Mouse (Mus musculus): Measurements from ENCODE around the gene Rpl36. TPM values are rescaled to one million over a fixed set of nuclear protein-coding genes. Genes with fewer than 3 reads are reported as not detected.
A peak's percentile ranks its signal among the peaks of the same experiment; 100 is the strongest.

The Rpl36 gene
- polyA plus RNA-seq, 1 experiment from 2014 or later, result 1,414 TPM

GRCm38 (mm10) chr17:56603186-56604069 lies 9.8 kb upstream of the Rpl36 start:
- WGBS (ENCODE audit: insufficient replicate concordance), result 95% methylated on average over 28 of the region's 28 CpGs
- Histone ChIP-seq H3K4me1 (ENCODE audit: control insufficient read depth, insufficient read depth, low read length) (peaks cover 6% of the 10 kb centered on the region), H3K36me3 (ENCODE audit: control insufficient read depth, insufficient read depth, low read length) (peaks cover 73% of the 10 kb centered on the region), H3K9ac (ENCODE audit: low read depth, low read length) (no peak overlapping the region), H3K9me3 (replicated peaks; ENCODE audit: control insufficient read depth, low read length) (no peaks in the 10 kb centered on the region), H3K4me2 (no peak overlapping the region), H3K27ac (ENCODE audit: low read depth, low read length) (no peak overlapping the region), H3K4me3 (ENCODE audit: low read depth, low read length) (no peak overlapping the region), H3K27me3 (ENCODE audit: control insufficient read depth, insufficient read depth, low read length) (no peaks in the 10 kb centered on the region)
- no peak for ATAC-seq (replicated peaks; ENCODE audit: insufficient number of reproducible peaks, low FRiP score, low TSS enrichment)

DNA sequence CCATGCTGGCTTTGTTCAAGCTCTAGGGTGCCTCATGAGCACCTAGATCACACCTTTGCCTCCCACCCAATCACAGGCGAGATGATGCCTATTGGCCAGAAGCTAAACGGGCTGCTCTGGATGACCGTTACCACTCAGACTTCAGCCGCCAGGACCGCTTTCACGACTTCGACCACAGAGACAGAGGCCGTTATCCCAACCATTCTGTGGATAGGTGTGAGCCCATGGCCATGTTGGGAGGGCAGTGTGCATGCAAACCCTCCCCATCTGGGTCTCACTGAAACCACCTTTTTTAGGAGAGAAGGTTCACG lies 9.2 kb upstream of the Rpl36 start:
- H3K4me3 ChIP-seq (ENCODE audit: low read depth, low read length), result no peak overlapping the region
- peaks cover 73% of the 10 kb centered on the region for H3K36me3 ChIP-seq (ENCODE audit: control insufficient read depth, insufficient read depth, low read length)
- no peak for ATAC-seq (replicated peaks; ENCODE audit: insufficient number of reproducible peaks, low FRiP score, low TSS enrichment)
- no peak overlapping the region for H3K4me2 ChIP-seq
- H3K4me1 ChIP-seq (ENCODE audit: control insufficient read depth, insufficient read depth, low read length), result peaks cover 10% of the 10 kb centered on the region
- H3K27ac ChIP-seq (ENCODE audit: low read depth, low read length), result no peak overlapping the region
- 86% methylated on average over 9 of the region's 9 CpGs for WGBS (ENCODE audit: insufficient replicate concordance)
- H3K9ac ChIP-seq (ENCODE audit: low read depth, low read length), result no peak overlapping the region
- H3K9me3 ChIP-seq (replicated peaks; ENCODE audit: control insufficient read depth, low read length), result no peaks in the 10 kb centered on the region
- H3K27me3 ChIP-seq (ENCODE audit: control insufficient read depth, insufficient read depth, low read length), result no peaks in the 10 kb centered on the region

DNA sequence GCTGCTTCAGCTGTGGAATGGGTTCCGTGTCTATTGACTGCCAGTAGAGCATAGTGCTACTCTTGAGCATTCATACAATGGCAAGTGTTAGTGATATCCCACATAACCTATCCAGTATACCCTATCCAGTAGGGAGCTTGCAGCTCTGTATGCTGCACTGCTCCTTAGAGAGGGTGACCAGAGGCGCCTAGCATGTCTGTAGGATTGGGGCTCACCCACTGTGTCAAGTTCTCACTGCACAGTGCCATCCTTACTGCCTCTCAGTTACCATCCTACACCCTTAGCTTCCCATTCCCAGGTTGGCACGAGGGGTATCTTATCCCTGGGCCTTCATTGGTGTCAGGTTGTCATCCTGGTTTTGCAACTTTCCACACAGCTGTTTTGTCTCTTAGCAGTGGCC lies 8.8 kb upstream of the Rpl36 start:
- no peak overlapping the region for H3K9ac ChIP-seq (ENCODE audit: low read depth, low read length)
- no peaks in the 10 kb centered on the region for H3K27me3 ChIP-seq (ENCODE audit: control insufficient read depth, insufficient read depth, low read length)
- ATAC-seq (replicated peaks; ENCODE audit: insufficient number of reproducible peaks, low FRiP score, low TSS enrichment), result no peak
- H3K9me3 ChIP-seq (replicated peaks; ENCODE audit: control insufficient read depth, low read length), result no peaks in the 10 kb centered on the region
- no peak overlapping the region for H3K4me3 ChIP-seq (ENCODE audit: low read depth, low read length)
- H3K27ac ChIP-seq (ENCODE audit: low read depth, low read length), result no peak overlapping the region
- peaks cover 10% of the 10 kb centered on the region for H3K4me1 ChIP-seq (ENCODE audit: control insufficient read depth, insufficient read depth, low read length)
- no peak overlapping the region for H3K4me2 ChIP-seq
- peaks cover 71% of the 10 kb centered on the region for H3K36me3 ChIP-seq (ENCODE audit: control insufficient read depth, insufficient read depth, low read length)
- 90% methylated on average over 3 of the region's 3 CpGs for WGBS (ENCODE audit: insufficient replicate concordance)

GRCm38 (mm10) chr17:56605431-56605830 lies 7.8 kb upstream of the Rpl36 start:
- ATAC-seq (replicated peaks; ENCODE audit: insufficient number of reproducible peaks, low FRiP score, low TSS enrichment), result no peak
- Histone ChIP-seq H3K9ac (ENCODE audit: low read depth, low read length) (no peak overlapping the region), H3K27ac (ENCODE audit: low read depth, low read length) (no peak overlapping the region), H3K4me1 (ENCODE audit: control insufficient read depth, insufficient read depth, low read length) (peaks cover 13% of the 10 kb centered on the region), H3K9me3 (replicated peaks; ENCODE audit: control insufficient read depth, low read length) (no peaks in the 10 kb centered on the region), H3K27me3 (ENCODE audit: control insufficient read depth, insufficient read depth, low read length) (no peaks in the 10 kb centered on the region), H3K36me3 (ENCODE audit: control insufficient read depth, insufficient read depth, low read length) (peaks cover 61% of the 10 kb centered on the region), H3K4me3 (ENCODE audit: low read depth, low read length) (no peak overlapping the region), H3K4me2 (no peak overlapping the region)
- 88% methylated on average over 9 of the region's 9 CpGs for WGBS (ENCODE audit: insufficient replicate concordance)

GRCm38 (mm10) chr17:56607521-56608062 lies 5.6 kb upstream of the Rpl36 start:
- Histone ChIP-seq H3K27ac (ENCODE audit: low read depth, low read length) (no peak overlapping the region), H3K36me3 (ENCODE audit: control insufficient read depth, insufficient read depth, low read length) (peaks cover 42% of the 10 kb centered on the region), H3K4me2 (no peak overlapping the region; the same call in 1 of the 2 replicates), H3K27me3 (ENCODE audit: control insufficient read depth, insufficient read depth, low read length) (no peaks in the 10 kb centered on the region), H3K9me3 (replicated peaks; ENCODE audit: control insufficient read depth, low read length) (no peaks in the 10 kb centered on the region), H3K4me1 (ENCODE audit: control insufficient read depth, insufficient read depth, low read length) (peaks cover 19% of the 10 kb centered on the region), H3K4me3 (ENCODE audit: low read depth, low read length) (peak overlapping the region; percentile 75; the same call in 1 of the 2 replicates), H3K9ac (ENCODE audit: low read depth, low read length) (no peak overlapping the region)
- no peak for ATAC-seq (replicated peaks; ENCODE audit: insufficient number of reproducible peaks, low FRiP score, low TSS enrichment)
- WGBS (ENCODE audit: insufficient replicate concordance), result 76% methylated on average over 3 of the region's 3 CpGs

DNA sequence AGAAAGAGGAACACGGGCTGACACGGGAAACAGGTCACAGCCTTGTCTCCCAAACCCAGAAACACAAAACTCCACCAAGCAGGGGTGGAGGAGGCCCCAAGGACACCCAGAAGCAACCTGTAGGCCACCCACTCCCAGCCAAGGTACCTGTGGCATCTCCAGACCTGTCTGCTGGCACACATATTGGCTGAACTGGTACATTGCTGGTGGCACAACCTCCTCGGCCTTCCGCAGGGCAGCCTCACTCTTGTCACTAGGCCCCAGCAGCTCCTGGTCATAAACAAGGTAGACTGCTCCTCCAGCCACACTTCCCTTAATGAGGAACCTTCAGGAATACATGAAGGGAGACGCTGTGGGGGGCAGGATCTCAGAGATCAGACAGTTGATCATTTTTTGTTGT lies 4.5 kb upstream of the Rpl36 start:
- 63% methylated on average over 5 of the region's 5 CpGs for WGBS (ENCODE audit: insufficient replicate concordance)
- Histone ChIP-seq H3K4me1 (ENCODE audit: control insufficient read depth, insufficient read depth, low read length) (peaks cover 19% of the 10 kb centered on the region), H3K9ac (ENCODE audit: low read depth, low read length) (peak overlapping the region; percentile 88), H3K27ac (ENCODE audit: low read depth, low read length) (peak overlapping the region; percentile 74; the same call in 1 of the 2 replicates), H3K4me2 (peak overlapping the region; percentile 71), H3K36me3 (ENCODE audit: control insufficient read depth, insufficient read depth, low read length) (peaks cover 36% of the 10 kb centered on the region), H3K27me3 (ENCODE audit: control insufficient read depth, insufficient read depth, low read length) (no peaks in the 10 kb centered on the region), H3K9me3 (replicated peaks; ENCODE audit: control insufficient read depth, low read length) (no peaks in the 10 kb centered on the region), H3K4me3 (ENCODE audit: low read depth, low read length) (peak overlapping the region; percentile 75)
- no peak for ATAC-seq (replicated peaks; ENCODE audit: insufficient number of reproducible peaks, low FRiP score, low TSS enrichment)

DNA sequence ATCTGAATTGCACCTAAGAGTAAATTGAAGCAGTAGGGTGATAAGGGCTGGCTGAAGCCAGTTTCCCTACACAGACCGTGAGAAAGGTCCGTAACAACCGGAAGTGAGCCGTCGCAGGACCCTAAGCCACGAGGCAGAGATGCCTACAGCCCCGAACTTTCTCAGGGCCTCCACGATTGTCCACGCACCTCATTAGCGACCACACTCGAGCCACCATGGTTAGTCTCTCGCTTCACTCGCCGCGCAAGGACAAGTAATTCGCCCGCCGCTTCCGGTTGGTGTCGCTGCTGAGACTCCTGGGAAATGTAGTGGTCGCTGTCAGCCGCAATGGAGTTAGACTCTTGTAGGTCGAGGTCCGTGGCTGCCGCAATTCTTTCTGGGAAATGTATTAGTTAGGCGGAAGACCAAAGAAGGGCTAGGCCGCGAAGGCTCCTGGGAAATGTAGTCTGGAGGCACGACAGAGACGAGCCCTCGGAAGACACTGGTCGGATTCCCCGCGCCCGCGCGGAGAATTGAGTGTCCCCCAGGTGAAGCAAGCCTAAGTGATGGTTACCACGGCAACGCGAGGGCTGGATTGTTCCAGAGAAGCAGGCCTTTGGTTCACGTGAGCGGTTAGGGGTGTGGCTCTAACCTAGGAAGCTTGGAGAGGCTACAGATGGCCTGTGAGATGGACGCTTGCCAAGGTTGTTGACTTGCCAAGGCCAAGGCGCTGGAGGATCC lies 3.6 kb upstream of the Rpl36 start, which contains the start of gene 2410015M20Rik:
Gene 2410015M20Rik (minus strand): TSS at position 320 of the 720 bp plus-strand sequence.
- Histone ChIP-seq H3K36me3 (ENCODE audit: control insufficient read depth, insufficient read depth, low read length) (peaks cover 26% of the 10 kb centered on the region), H3K27me3 (ENCODE audit: control insufficient read depth, insufficient read depth, low read length) (no peaks in the 10 kb centered on the region), H3K9me3 (replicated peaks; ENCODE audit: control insufficient read depth, low read length) (no peaks in the 10 kb centered on the region), H3K27ac (ENCODE audit: low read depth, low read length) (peak within 1 kb of the TSS; percentile 74), H3K4me2 (peak within 1 kb of the TSS; percentile 71), H3K9ac (ENCODE audit: low read depth, low read length) (peak within 1 kb of the TSS; percentile 88), H3K4me3 (ENCODE audit: low read depth, low read length) (peak within 1 kb of the TSS; percentile 75), H3K4me1 (ENCODE audit: control insufficient read depth, insufficient read depth, low read length) (peaks cover 25% of the 10 kb centered on the region)
- WGBS (ENCODE audit: insufficient replicate concordance), result under 1% methylated on average over 44 of the region's 44 CpGs
- peak; percentile 84 for ATAC-seq (replicated peaks; ENCODE audit: insufficient number of reproducible peaks, low FRiP score, low TSS enrichment)

GRCm38 (mm10) chr17:56611323-56611722 lies 1.9 kb upstream of the Rpl36 start:
- H3K36me3 ChIP-seq (ENCODE audit: control insufficient read depth, insufficient read depth, low read length), result peaks cover 16% of the 10 kb centered on the region
- H3K9ac ChIP-seq (ENCODE audit: low read depth, low read length), result no peak overlapping the region
- ATAC-seq (replicated peaks; ENCODE audit: insufficient number of reproducible peaks, low FRiP score, low TSS enrichment), result no peak
- H3K9me3 ChIP-seq (replicated peaks; ENCODE audit: control insufficient read depth, low read length), result no peaks in the 10 kb centered on the region
- no peak overlapping the region for H3K27ac ChIP-seq (ENCODE audit: low read depth, low read length)
- peak overlapping the region; percentile 5; the same call in 1 of the 2 replicates for H3K4me3 ChIP-seq (ENCODE audit: low read depth, low read length)
- no peaks in the 10 kb centered on the region for H3K27me3 ChIP-seq (ENCODE audit: control insufficient read depth, insufficient read depth, low read length)
- 0 out of 2 replicates have a peak overlapping the region, but pooled peaks have one; percentile 22 for H3K4me2 ChIP-seq
- peaks cover 31% of the 10 kb centered on the region for H3K4me1 ChIP-seq (ENCODE audit: control insufficient read depth, insufficient read depth, low read length)
- WGBS (ENCODE audit: insufficient replicate concordance), result 66% methylated on average over 2 of the region's 2 CpGs

All from heart, embryonic 11.5 days (tissue).